ENCODE assay signal across 12 mouse cellular contexts in the genomic region with DNA sequence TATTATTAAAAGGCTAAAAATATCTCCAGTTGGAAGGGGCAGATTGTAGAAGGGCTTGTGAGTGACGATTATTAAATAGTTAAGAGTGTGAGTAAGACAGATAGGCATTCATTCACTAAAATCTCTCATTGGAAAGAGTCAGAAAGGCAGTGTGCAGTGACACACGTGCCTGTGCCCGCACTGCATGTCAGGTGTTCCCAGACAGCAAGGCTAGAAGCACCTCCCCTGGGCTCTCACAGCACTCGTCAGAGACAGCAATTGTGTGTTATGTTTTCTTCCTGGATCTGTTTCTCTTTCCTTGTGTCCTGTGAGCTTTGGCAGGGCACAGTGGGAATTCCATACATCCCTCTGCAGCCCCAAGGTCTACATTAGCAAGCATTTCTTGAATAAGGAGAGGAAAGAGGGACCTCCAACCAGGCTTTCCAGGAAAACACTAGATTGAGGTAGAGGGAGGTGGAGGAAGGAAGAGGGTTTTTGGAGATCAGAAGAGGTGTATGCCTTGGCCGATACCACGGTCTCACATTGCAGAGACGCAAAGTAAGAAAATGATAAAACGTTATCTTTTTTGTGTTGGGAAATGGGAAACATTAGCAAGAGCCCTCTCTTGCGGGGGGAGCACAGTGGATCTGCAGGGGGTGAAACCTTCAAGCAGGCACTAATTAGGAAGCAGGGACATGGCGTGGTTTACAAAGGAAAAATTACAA. TPM values are rescaled to one million over a fixed set of nuclear protein-coding genes. Genes with fewer than 3 reads are reported as not detected.
A peak's percentile ranks its signal among the peaks of the same experiment; 100 is the strongest.
DNase-seq lines count a peak whose midpoint lies in the region; ATAC-seq and TF ChIP-seq lines count a peak whose summit lies in the region.
"Had no signal": no experiment of that assay in that cellular context is flagged by ENCODE, and none has a peak within 500 bp of the region (broad histone marks: within the 10 kb centered on the region; RNA-seq: fewer than 3 reads in every experiment).

No protein-coding gene starts in this region.

- no peak for TF ChIP-seq CTCF in Patski (IDR thresholded peaks at IDR 0.05)
- TF ChIP-seq CTCF in thymus, adult 2 months (IDR thresholded peaks at IDR 0.05; ENCODE audit: borderline replicate concordance, control insufficient read depth, extremely low read depth, insufficient read depth, low read length, poor library complexity), result no peak

- no peak overlapping the region for H3K27ac ChIP-seq in heart, embryonic 11.5 days (ENCODE audit: low read depth, low read length)
- no peak overlapping the region for H3K27ac ChIP-seq in liver, embryonic 11.5 days (ENCODE audit: low read depth, low read length)
- H3K27ac ChIP-seq in thymus, adult 2 months (ENCODE audit: control insufficient read depth, insufficient read depth, low read length), result peak overlapping the region; percentile 98
- H3K27ac ChIP-seq in limb, embryonic 10.5 days, result no peak overlapping the region
- H3K27ac ChIP-seq: forebrain, embryonic 12.5 days; midbrain, embryonic 10.5 days had no signal

- H3K27me3 ChIP-seq in heart, embryonic 11.5 days (ENCODE audit: control insufficient read depth, insufficient read depth, low read length), result no peaks in the 10 kb centered on the region
- H3K27me3 ChIP-seq in Patski, result no peaks in the 10 kb centered on the region
- no peaks in the 10 kb centered on the region for H3K27me3 ChIP-seq in liver, embryonic 11.5 days (replicated peaks; ENCODE audit: control insufficient read depth, insufficient read depth, low read length)
- H3K27me3 ChIP-seq in thymus, adult 2 months (ENCODE audit: control insufficient read depth, insufficient read depth, low read length), result no peaks in the 10 kb centered on the region
- H3K27me3 ChIP-seq in limb, embryonic 10.5 days (ENCODE audit: low read depth, poor library complexity, severe bottlenecking), result no peaks in the 10 kb centered on the region
- H3K27me3 ChIP-seq: forebrain, embryonic 12.5 days had no signal

- 0 out of 2 replicates have a peak overlapping the region, but pooled peaks have one; percentile 6 for H3K4me2 ChIP-seq in heart, embryonic 11.5 days
- peak overlapping the region; percentile 34 for H3K4me2 ChIP-seq in liver, embryonic 11.5 days
- H3K4me2 ChIP-seq: forebrain, embryonic 12.5 days; lung, embryonic 14.5 days had no signal

- no peak overlapping the region for H3K4me3 ChIP-seq in heart, embryonic 11.5 days (ENCODE audit: low read depth, low read length)
- H3K4me3 ChIP-seq in liver, embryonic 11.5 days (ENCODE audit: low read depth, low read length), result no peak overlapping the region
- no peak overlapping the region for H3K4me3 ChIP-seq in thymus, adult 2 months (ENCODE audit: control insufficient read depth, insufficient read depth, low read length)
- no peak overlapping the region for H3K4me3 ChIP-seq in limb, embryonic 10.5 days
- H3K4me3 ChIP-seq: forebrain, embryonic 12.5 days; midbrain, embryonic 10.5 days had no signal

- CTCF ChIA-PET in Patski (lab: Charles Lee), result no interaction called here

- no peak for DNase-seq in heart, adult 18-20 months
- no peak for DNase-seq in Patski (ENCODE audit: low read depth, low spot score)
- DNase-seq in liver, embryonic 11.5 days (ENCODE audit: low spot score), result no peak
- peak; percentile 61 for DNase-seq in thymus, adult 2 months
- no peak for DNase-seq in right cerebral cortex, adult 2 months (ENCODE audit: low spot score in 2 of 2)
- DNase-seq in limb, embryonic 10.5 days (ENCODE audit: low spot score), result no peak
- no peak for DNase-seq in layer of hippocampus, adult 8-10 months (ENCODE audit: low spot score in 2 of 2)
- DNase-seq: cerebellum, postnatal 25 days; lung, embryonic 14.5 days had no signal

- H3K4me1 ChIP-seq in heart, embryonic 11.5 days (ENCODE audit: control insufficient read depth, insufficient read depth, low read length), result peaks cover 11% of the 10 kb centered on the region; the same call in 1 of the 2 replicates
- peaks cover 13% of the 10 kb centered on the region for H3K4me1 ChIP-seq in liver, embryonic 11.5 days (replicated peaks; ENCODE audit: control insufficient read depth, insufficient read depth, low read length)
- peaks cover 39% of the 10 kb centered on the region for H3K4me1 ChIP-seq in thymus, adult 2 months (replicated peaks; ENCODE audit: control insufficient read depth, insufficient read depth, low read length)
- peaks cover 32% of the 10 kb centered on the region for H3K4me1 ChIP-seq in limb, embryonic 10.5 days
- H3K4me1 ChIP-seq: forebrain, embryonic 12.5 days; midbrain, embryonic 10.5 days had no signal

- no peaks in the 10 kb centered on the region for H3K36me3 ChIP-seq in heart, embryonic 11.5 days (ENCODE audit: control insufficient read depth, insufficient read depth, low read length)
- no peaks in the 10 kb centered on the region for H3K36me3 ChIP-seq in liver, embryonic 11.5 days (ENCODE audit: control insufficient read depth, insufficient read depth, low read length)
- no peaks in the 10 kb centered on the region for H3K36me3 ChIP-seq in thymus, adult 2 months (ENCODE audit: control insufficient read depth, insufficient read depth, low read length)
- H3K36me3 ChIP-seq in limb, embryonic 10.5 days, result no peaks in the 10 kb centered on the region
- H3K36me3 ChIP-seq: forebrain, embryonic 12.5 days; midbrain, embryonic 10.5 days had no signal

- peak; percentile 26; the same call in 1 of the 2 replicates for TF ChIP-seq POLR2A in thymus, adult 2 months (IDR thresholded peaks at IDR 0.05; ENCODE audit: control insufficient read depth, extremely low read depth, insufficient read depth, low read length, poor library complexity)

- ATAC-seq in heart, embryonic 11.5 days (replicated peaks; ENCODE audit: insufficient number of reproducible peaks, low FRiP score, low TSS enrichment), result no peak
- peak; percentile 34 for ATAC-seq in Patski
- ATAC-seq in liver, embryonic 11.5 days (replicated peaks; ENCODE audit: low FRiP score), result peak; percentile 40; the same call in 1 of the 2 replicates

- no peak overlapping the region for H3K9ac ChIP-seq in heart, embryonic 11.5 days (ENCODE audit: low read depth, low read length)
- H3K9ac ChIP-seq in liver, embryonic 11.5 days (ENCODE audit: low read depth, low read length), result no peak overlapping the region
- H3K9ac ChIP-seq: forebrain, embryonic 12.5 days; lung, embryonic 14.5 days had no signal

- POLR2A ChIA-PET in Patski (lab: Charles Lee), result no interaction called here

- H3K9me3 ChIP-seq in heart, embryonic 11.5 days (replicated peaks; ENCODE audit: control insufficient read depth, low read length), result no peaks in the 10 kb centered on the region
- H3K9me3 ChIP-seq in liver, embryonic 11.5 days (ENCODE audit: control insufficient read depth, low read length), result no peaks in the 10 kb centered on the region
- no peaks in the 10 kb centered on the region for H3K9me3 ChIP-seq in limb, embryonic 10.5 days (replicated peaks)
- H3K9me3 ChIP-seq: forebrain, embryonic 12.5 days; midbrain, embryonic 10.5 days had no signal

- 56% methylated on average over 10 of the region's 10 CpGs for WGBS in heart, embryonic 11.5 days (ENCODE audit: insufficient replicate concordance)
- 53% methylated on average over 10 of the region's 10 CpGs for WGBS in liver, embryonic 11.5 days
- WGBS in thymus, adult 2 months, result 32% methylated on average over 10 of the region's 10 CpGs
- 86% methylated on average over 10 of the region's 10 CpGs for WGBS in limb, embryonic 10.5 days

- in situ Hi-C loops in Patski (cut with MboI; ENCODE audit: low pct_unique_long_range_greater_than_20kb), result no loop called here

RNA-seq across cellular contexts. Expression of gene Uspl1, which starts 49.2 kb away (rescaled TPM):
- polyA plus RNA-seq in heart, embryonic 11.5 days (2014; fragmentation: Nextera tagmentation; extraction: Ambion mirVana), result 40.3 and 42.8 TPM in 2 replicates
- total RNA-seq in heart, adult 18-20 months (2021), result 10 to 100 TPM; 22.0 to 23.9 TPM
- 29.0 TPM for polyA plus RNA-seq in Patski (2021)
- polyA plus RNA-seq in liver, embryonic 11.5 days (2014; fragmentation: Nextera tagmentation; extraction: Ambion mirVana), result 53.2 and 62.3 TPM in 2 replicates
- polyA plus RNA-seq in thymus, adult 2 months (2012; rRNA removed), result 46.2 and 51.7 TPM in 2 replicates
- 72.9 and 78.7 TPM in 2 replicates for polyA plus RNA-seq in limb, embryonic 10.5 days (2016; fragmentation: Nextera tagmentation; extraction: Ambion mirVana)
- 10 to 100 TPM; 39.7 to 46.2 (median 41.6) TPM for total RNA-seq in layer of hippocampus, adult 8-10 months (2022)

RNA-seq across cellular contexts. Expression of gene Hmgb1, which starts 49.4 kb away (rescaled TPM):
- 871 and 1,031 TPM in 2 replicates for polyA plus RNA-seq in heart, embryonic 11.5 days (2014; fragmentation: Nextera tagmentation; extraction: Ambion mirVana)
- 100 to 1,000 TPM in 1 of 2 experiments, 10 to 100 TPM in 1; 79.8 to 103 TPM for total RNA-seq in heart, adult 18-20 months (2021)
- polyA plus RNA-seq in Patski (2021), result 136 TPM
- polyA plus RNA-seq in liver, embryonic 11.5 days (2014; fragmentation: Nextera tagmentation; extraction: Ambion mirVana), result 1,278 and 1,318 TPM in 2 replicates
- polyA plus RNA-seq in thymus, adult 2 months (2012; rRNA removed), result 107 and 133 TPM in 2 replicates
- 1,666 and 1,835 TPM in 2 replicates for polyA plus RNA-seq in limb, embryonic 10.5 days (2016; fragmentation: Nextera tagmentation; extraction: Ambion mirVana)
- total RNA-seq in layer of hippocampus, adult 8-10 months (2022), result 100 to 1,000 TPM; 119 to 140 (median 134) TPM
